Mouse (Mus musculus) spleen, adult 2 months (tissue): ENCODE measurements around the gene Gm17535. TPM values are rescaled to one million over a fixed set of nuclear protein-coding genes. Genes with fewer than 3 reads are reported as not detected.

Experiments used
- polyA plus RNA-seq: library from polyadenylated mRNA; depleted of rRNA; stranded (reverse); fragments of >200 nt; gene quantifications from 2 replicates; pipeline ENCODE4 v1.2.3, GENCODE M21; 2012; rRNA removed

Gm17535 gene
- polyA plus RNA-seq, 1 experiment = not detected

Other genes with a start within 250 kb of the Gm17535 start
- not detected in 2 replicates for gene Gm10722, start 33.7 kb upstream of the Gm17535 start, polyA plus RNA-seq
- not detected in 2 replicates for gene Gm11168, start 31.3 kb upstream of the Gm17535 start, polyA plus RNA-seq
- gene Gm10721, start 21.5 kb upstream of the Gm17535 start, polyA plus RNA-seq = not detected in 2 replicates
- not detected in 2 replicates for gene Gm10720, start 18.9 kb upstream of the Gm17535 start, polyA plus RNA-seq
- not detected in 2 replicates for gene Gm10719, start 17.2 kb upstream of the Gm17535 start, polyA plus RNA-seq
- not detected in 2 replicates for gene Gm10718, start 11.1 kb upstream of the Gm17535 start, polyA plus RNA-seq
- gene Gm10717, start 9.2 kb upstream of the Gm17535 start, polyA plus RNA-seq = not detected in 2 replicates
- gene Gm10715, start 2.3 kb downstream of the Gm17535 start, polyA plus RNA-seq = not detected in 2 replicates